Mouse (Mus musculus) lung, postnatal 0 days (tissue): ENCODE results near the gene Arf1.
"Not testable (repeated sequence)": the region's sequence is repeated elsewhere in the genome, so short reads cannot be mapped to it uniquely, and the experiment has no call there.

Source experiments
- CTCF ChIP-seq: IDR thresholded peaks from 2 replicates; pipeline ENCODE4 v1.5.1; 2016; ENCODE audit warnings: antibody characterized with exemption, mild to moderate bottlenecking
- EP300 ChIP-seq: IDR thresholded peaks from 2 replicates; pipeline ENCODE4 v1.6.1; 2016; ENCODE audit warnings: antibody characterized with exemption, mild to moderate bottlenecking, control low read depth

DNA sequence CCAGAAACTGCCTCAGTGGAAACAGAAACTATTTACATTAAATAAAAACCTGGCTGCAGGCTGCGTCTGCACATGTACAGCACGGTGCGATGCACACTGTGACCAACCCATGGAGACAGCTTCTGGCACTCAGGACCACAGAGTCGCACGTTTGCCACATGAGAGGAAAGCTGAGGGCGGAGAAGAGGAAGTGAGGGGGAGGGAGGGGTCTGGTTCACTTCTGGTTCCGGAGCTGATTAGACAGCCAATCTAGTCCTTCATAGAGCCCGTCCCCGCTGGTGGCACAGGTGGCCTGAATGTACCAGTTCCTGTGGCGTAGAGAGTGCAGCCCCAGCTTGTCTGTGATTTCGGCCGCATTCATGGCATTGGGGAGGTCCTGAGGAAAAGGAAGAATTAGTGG is 15.8 kb downstream of the Arf1 start:
- TF ChIP-seq CTCF, EP300: not testable (repeated sequence)
